Mouse (Mus musculus) heart, embryonic 10.5 days (tissue): ENCODE data around the gene Mettl18. TPM values are rescaled to one million over a fixed set of nuclear protein-coding genes. Genes with fewer than 3 reads are reported as not detected.
"Not testable (repeated sequence)": the region's sequence is repeated elsewhere in the genome, so short reads cannot be mapped to it uniquely, and the experiment has no call there.

Experiments
- DNase-seq: peaks from one replicate; pipeline ENCODE4 v3.0.0-alpha.2; 2017; ENCODE audit warnings: low spot score
- H3K27ac ChIP-seq: fragments of 300-500 bp; sonication (generic); 2 replicates; pipeline ENCODE4 v1.5.1; 2016; ENCODE audit warnings: mild to moderate bottlenecking
- H3K27me3 ChIP-seq: fragments of 300-500 bp; sonication (generic); 2 replicates; pipeline ENCODE4 v1.6.1; 2016; ENCODE audit warnings: mild to moderate bottlenecking; ENCODE audit not compliant: poor library complexity, insufficient read depth, severe bottlenecking
- H3K36me3 ChIP-seq: fragments of 300-500 bp; sonication (generic); 2 replicates; pipeline ENCODE4 v1.6.1; 2016; ENCODE audit warnings: mild to moderate bottlenecking, moderate library complexity
- H3K4me1 ChIP-seq: fragments of 300-500 bp; sonication (generic); 2 replicates; pipeline ENCODE4 v1.6.1; 2016; ENCODE audit warnings: mild to moderate bottlenecking
- H3K4me3 ChIP-seq: fragments of 300-500 bp; sonication (generic); 2 replicates; pipeline ENCODE4 v1.5.1; 2016; ENCODE audit warnings: mild to moderate bottlenecking, moderate library complexity
- H3K9me3 ChIP-seq: fragments of 300-500 bp; sonication (generic); 2 replicates; pipeline ENCODE4 v1.6.1; 2016; ENCODE audit warnings: mild to moderate bottlenecking, moderate library complexity
- WGBS: fragments of 180-500 bp; shearing (Covaris S2); methylation state at CpG from one replicate; pipeline ENCODE4 v1.1.7; 2016; 5-methylcytosine and 5-hydroxymethylcytosine counted together
- polyA plus RNA-seq: library from polyadenylated mRNA; unstranded; fragments of >200 nt; fragmentation: Nextera tagmentation; extraction: Ambion mirVana; gene quantifications from 2 replicates; pipeline ENCODE4 v1.2.1, GENCODE M21; 2016

Mettl18 gene
- polyA plus RNA-seq, 1 experiment from 2014 or later = 8.9 TPM

DNA sequence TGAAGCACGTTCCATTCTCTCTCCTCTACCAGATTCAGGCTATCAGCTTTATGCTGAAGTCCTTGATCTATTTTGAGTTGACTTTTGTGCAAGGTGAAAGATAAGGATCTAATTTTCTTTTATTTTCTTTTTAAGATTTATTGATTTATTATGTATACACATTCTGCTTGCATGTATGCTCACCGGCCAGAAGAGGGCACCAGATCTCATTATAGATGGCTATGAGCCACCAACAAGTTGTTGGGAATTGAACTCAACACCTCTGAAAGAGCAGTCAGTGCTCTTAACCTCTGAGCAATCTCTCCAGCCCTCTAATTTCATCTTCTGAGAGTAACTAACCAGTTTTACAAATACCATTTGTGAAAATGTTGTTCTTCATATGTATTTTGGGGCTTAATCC lies 14.5 kb downstream of the Mettl18 start:
- H3K4me1 ChIP-seq = no peaks in the 10 kb centered on the region
- H3K4me3 ChIP-seq = no peak overlapping the region
- no peak for DNase-seq
- H3K9me3 ChIP-seq = no peaks in the 10 kb centered on the region
- H3K27me3 ChIP-seq = no peaks in the 10 kb centered on the region
- no peak overlapping the region for H3K27ac ChIP-seq
- H3K36me3 ChIP-seq = no peaks in the 10 kb centered on the region
- WGBS = 43% methylated on average over 2 of the region's 2 CpGs

DNA sequence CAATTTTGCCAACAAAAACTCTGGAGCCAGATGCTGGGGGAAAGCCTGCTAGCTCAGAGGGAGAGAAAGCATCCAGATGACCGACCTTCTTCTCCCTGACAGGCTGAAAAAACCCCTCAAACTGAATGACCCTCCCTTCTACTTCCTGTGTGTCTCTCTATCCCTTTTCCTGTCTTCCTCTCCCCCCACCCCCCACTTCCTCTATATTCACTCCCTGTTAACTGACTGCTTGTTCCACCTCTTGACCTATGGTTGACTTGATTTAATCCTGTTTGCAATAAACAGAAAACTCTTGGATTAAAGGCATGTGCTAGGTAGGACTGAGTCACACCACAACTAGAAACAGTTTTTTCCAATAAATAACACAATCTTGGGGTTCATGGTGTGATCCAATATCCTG lies 19.9 kb downstream of the Mettl18 start:
- H3K27ac ChIP-seq = no peak overlapping the region
- no peaks in the 10 kb centered on the region for H3K4me1 ChIP-seq
- H3K9me3 ChIP-seq = no peaks in the 10 kb centered on the region
- no peaks in the 10 kb centered on the region for H3K36me3 ChIP-seq
- no peaks in the 10 kb centered on the region for H3K27me3 ChIP-seq
- DNase-seq = no peak
- no peak overlapping the region for H3K4me3 ChIP-seq
- 57% methylated on average over 1 of the region's 1 CpGs for WGBS

DNA sequence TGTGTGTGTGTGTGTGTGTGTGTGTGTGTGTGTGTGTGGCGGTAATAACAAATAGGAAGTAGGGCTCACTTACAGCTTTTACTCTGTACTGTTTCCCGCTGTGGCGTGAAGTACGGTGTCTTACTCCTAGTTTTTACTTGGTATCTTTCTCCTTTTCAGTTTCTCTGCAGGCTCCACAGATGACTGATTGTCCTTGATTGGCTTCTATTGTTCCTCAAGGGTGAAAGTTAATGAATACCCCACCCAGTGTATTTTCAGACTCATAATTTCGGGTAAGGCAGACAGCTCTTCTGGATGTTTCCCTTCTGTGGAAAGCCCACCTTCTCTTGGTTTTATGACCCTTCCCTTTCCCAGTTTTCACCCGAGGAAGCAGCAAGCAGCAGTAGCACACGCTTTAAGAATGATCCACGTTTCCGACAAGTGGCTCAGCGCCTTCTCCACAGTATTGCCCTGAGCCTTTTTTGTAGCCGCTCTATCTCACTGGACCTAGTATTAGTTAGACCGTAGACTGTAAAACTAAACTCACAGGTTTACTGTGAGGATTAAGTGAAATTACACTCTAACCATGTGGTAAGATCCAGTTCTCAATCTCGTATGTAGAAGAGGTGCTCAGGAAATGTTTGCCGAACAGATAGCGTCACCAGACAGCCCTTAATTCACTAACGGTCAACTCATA lies 23.7 kb downstream of the Mettl18 start:
- Histone ChIP-seq H3K9me3 (no peaks in the 10 kb centered on the region), H3K4me3 (no peak overlapping the region), H3K27me3 (no peaks in the 10 kb centered on the region), H3K36me3 (no peaks in the 10 kb centered on the region), H3K4me1 (no peaks in the 10 kb centered on the region), H3K27ac (no peak overlapping the region)
- 88% methylated on average over 16 of the region's 16 CpGs for WGBS
- DNase-seq = no peak

DNA sequence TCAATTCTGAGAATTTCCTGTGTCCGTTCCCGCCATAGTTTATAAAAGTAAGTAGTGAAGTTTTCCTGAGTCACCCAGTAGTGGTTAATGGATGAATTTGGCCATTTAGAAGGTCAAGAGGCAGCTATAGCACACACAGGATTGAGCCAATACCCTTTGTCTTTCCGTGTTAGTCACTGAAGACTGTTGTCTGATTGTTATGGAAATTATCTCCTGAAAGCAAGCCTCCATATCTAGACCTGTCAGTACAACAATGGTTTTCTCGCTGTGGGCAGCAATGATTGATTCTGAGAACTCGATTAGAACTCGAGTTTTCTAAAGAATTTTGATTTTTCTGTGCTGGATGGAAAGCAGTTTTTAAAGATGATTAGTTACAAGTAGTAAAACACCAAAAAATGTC lies 25.1 kb downstream of the Mettl18 start:
- no peaks in the 10 kb centered on the region for H3K36me3 ChIP-seq

DNA sequence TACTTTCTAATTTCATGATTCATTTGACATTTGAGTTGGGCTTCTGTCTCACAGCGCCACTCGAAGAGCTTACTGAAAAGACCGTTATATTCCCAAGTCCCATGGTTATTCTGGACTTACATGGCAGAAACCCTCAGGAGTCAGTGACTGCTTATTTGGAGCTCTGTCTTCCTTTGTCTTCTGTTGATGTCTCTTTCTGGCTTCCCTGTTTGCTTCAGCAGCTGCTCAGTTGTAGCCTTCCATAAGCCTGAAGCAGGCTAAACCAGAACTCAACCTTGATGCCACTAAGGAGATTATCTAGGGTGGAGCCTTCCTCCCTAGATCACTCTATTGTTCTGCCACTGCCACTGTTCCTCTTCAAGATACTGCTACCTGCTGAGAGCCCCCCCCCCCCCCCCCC lies 26.1 kb downstream of the Mettl18 start:
- H3K9me3 ChIP-seq, H3K4me1 ChIP-seq, H3K27ac ChIP-seq, DNase-seq, H3K4me3 ChIP-seq, H3K36me3 ChIP-seq, H3K27me3 ChIP-seq: not testable (repeated sequence)
- WGBS = 85% methylated on average over 3 of the region's 3 CpGs

More for the DNA sequence above, 25.1 kb downstream of the Mettl18 start:
- 55% methylated on average over 6 of the region's 6 CpGs for WGBS
- no peak for DNase-seq
- Histone ChIP-seq H3K4me3 (no peak overlapping the region), H3K9me3 (no peaks in the 10 kb centered on the region), H3K27ac (no peak overlapping the region), H3K27me3 (no peaks in the 10 kb centered on the region), H3K4me1 (no peaks in the 10 kb centered on the region)

DNA sequence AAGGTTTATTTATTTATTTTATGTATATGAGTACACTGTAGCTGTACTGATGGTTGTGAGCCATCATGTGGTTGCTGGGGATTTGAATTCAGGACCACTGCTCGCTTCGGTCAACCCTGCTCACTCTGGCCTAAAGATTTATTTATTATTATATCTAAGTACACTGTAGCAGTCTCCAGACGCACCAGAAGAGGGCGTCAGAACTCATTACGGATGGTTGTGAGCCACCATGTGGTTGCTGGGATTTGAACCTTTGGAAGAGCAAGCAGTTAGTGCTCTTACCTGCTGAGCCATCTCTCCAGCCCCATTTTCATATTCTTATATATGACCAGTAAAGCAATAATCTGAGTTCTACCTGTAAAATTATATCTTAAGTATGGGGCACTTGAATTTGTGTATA lies 27.4 kb downstream of the Mettl18 start:
- not testable (repeated sequence) for H3K27ac ChIP-seq, DNase-seq, H3K36me3 ChIP-seq, H3K4me3 ChIP-seq, H3K27me3 ChIP-seq, H3K9me3 ChIP-seq, H3K4me1 ChIP-seq
- WGBS = 70% methylated on average over 5 of the region's 5 CpGs

DNA sequence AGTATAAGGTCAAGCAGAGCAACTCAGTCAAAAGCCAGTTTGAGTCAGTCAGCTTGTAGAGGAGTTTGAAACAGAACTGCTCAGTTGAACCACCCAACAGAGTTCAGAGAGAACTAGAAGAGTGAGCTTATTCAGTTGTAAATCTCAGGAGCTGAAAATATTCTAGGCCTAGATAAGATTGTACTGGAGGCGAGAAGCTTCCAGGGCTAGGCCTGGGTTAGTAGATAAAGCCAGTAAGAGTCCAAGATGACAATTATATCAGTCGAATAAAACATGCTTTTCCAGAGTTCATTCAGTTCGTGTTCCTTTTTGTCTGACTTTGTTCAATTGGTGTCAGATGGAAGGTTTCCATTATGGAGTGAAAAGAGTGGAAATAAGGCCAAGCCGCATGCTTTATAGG lies 31.0 kb downstream of the Mettl18 start:
- no peak for DNase-seq
- WGBS = 72% methylated on average over 4 of the region's 4 CpGs
- H3K4me3 ChIP-seq = no peak overlapping the region
- H3K4me1 ChIP-seq = no peaks in the 10 kb centered on the region
- H3K9me3 ChIP-seq = no peaks in the 10 kb centered on the region
- H3K27ac ChIP-seq = no peak overlapping the region
- H3K27me3 ChIP-seq = no peaks in the 10 kb centered on the region
- H3K36me3 ChIP-seq = no peaks in the 10 kb centered on the region

- WGBS = 49% methylated on average over 5 of the region's 5 CpGs
- DNase-seq = no peak
- Histone ChIP-seq H3K36me3 (no peaks in the 10 kb centered on the region), H3K4me1 (no peaks in the 10 kb centered on the region), H3K27ac (no peak overlapping the region), H3K4me3 (no peak overlapping the region), H3K9me3 (no peaks in the 10 kb centered on the region), H3K27me3 (no peaks in the 10 kb centered on the region)
These were observed 32.7 kb downstream of the Mettl18 start for GRCm38 (mm10) chr1:164027416-164027815.

GRCm38 (mm10) chr1:164040385-164041135 lies 45.9 kb downstream of the Mettl18 start:
- Histone ChIP-seq H3K36me3 (no peaks in the 10 kb centered on the region), H3K27ac (no peak overlapping the region), H3K9me3 (no peaks in the 10 kb centered on the region), H3K4me1 (peaks cover 5% of the 10 kb centered on the region; the same call in 1 of the 2 replicates), H3K4me3 (no peak overlapping the region), H3K27me3 (no peaks in the 10 kb centered on the region)
- 76% methylated on average over 10 of the region's 10 CpGs for WGBS
- no peak for DNase-seq

- H3K27me3 ChIP-seq = no peaks in the 10 kb centered on the region
- no peaks in the 10 kb centered on the region for H3K36me3 ChIP-seq
- DNase-seq = no peak
- 50% methylated on average over 3 of the region's 3 CpGs for WGBS
- H3K4me3 ChIP-seq = no peak overlapping the region
- H3K27ac ChIP-seq = peak overlapping the region; percentile 22; the same call in 1 of the 2 replicates
- H3K4me1 ChIP-seq = peaks cover 5% of the 10 kb centered on the region; the same call in 1 of the 2 replicates
- H3K9me3 ChIP-seq = no peaks in the 10 kb centered on the region
These were observed 48.9 kb downstream of the Mettl18 start for GRCm38 (mm10) chr1:164043549-164043948.

Other genes with a start within 250 kb of the Mettl18 start
- gene Kifap3, start 215.3 kb upstream of the Mettl18 start, polyA plus RNA-seq = 20.2 and 20.3 TPM in 2 replicates
- gene Scyl3, start 65.8 kb upstream of the Mettl18 start, polyA plus RNA-seq = 11.4 and 16.4 TPM in 2 replicates
- 24.8 and 28.2 TPM in 2 replicates for gene BC055324, start 93 bp upstream of the Mettl18 start, polyA plus RNA-seq
- 0.12 TPM in 1 of 2 replicates, not detected in the other for gene Sele, start 53.3 kb downstream of the Mettl18 start, polyA plus RNA-seq
- gene Sell, start 67.1 kb downstream of the Mettl18 start, polyA plus RNA-seq = not detected in 2 replicates
- 0.06 and 0.13 TPM in 2 replicates for gene Selp, start 120.4 kb downstream of the Mettl18 start, polyA plus RNA-seq
- gene F5, start 156.9 kb downstream of the Mettl18 start, polyA plus RNA-seq = 0.54 and 0.95 TPM in 2 replicates